Mouse (Mus musculus): ENCODE data around the gene Agpat2. TPM values are rescaled to one million over a fixed set of nuclear protein-coding genes. Genes with fewer than 3 reads are reported as not detected.

The Agpat2 gene
- polyA plus RNA-seq, 1 experiment, result 515 TPM

DNA sequence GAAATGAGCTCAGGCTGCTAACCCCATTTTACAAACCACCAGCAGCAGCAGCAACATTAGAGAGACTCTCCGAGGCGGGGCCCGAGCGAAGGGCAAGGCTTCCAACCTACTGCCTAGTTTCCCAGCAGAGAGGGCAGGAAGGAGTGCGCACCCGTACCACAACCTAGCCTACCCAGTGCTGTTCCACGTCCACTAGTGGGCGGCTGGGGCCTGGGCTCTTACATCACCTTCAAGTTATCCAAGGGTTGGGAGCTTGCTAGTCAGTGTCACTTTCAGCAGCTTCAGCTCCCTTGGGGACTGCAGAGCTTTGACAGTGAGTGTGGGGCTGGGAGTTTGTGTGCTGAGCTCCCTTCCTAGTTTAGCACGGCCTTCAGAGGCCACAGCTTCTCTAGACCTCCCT lies 32.8 kb downstream of the Agpat2 start:
- Histone ChIP-seq H3K27ac (ENCODE audit: insufficient read depth, low read depth, low read length) (no peak overlapping the region; the same call in 1 of the 2 replicates), H3K36me3 (ENCODE audit: control insufficient read depth, insufficient read depth, low read length) (no peaks in the 10 kb centered on the region), H3K4me3 (ENCODE audit: low read depth, low read length) (no peak overlapping the region), H3K27me3 (ENCODE audit: control insufficient read depth, insufficient read depth, low read length) (no peaks in the 10 kb centered on the region), H3K4me1 (ENCODE audit: control insufficient read depth, insufficient read depth, insufficient read length, low read length) (peaks cover 2% of the 10 kb centered on the region; the same call in 1 of the 2 replicates)
- 64% methylated on average over 9 of the region's 9 CpGs for WGBS
- TF ChIP-seq CTCF (IDR thresholded peaks at IDR 0.05; ENCODE audit: extremely low read depth, insufficient read length, insufficient replicate concordance, low read depth, low read length) (no peak), POLR2A (IDR thresholded peaks at IDR 0.05; ENCODE audit: low read depth, low read length) (no peak)

DNA sequence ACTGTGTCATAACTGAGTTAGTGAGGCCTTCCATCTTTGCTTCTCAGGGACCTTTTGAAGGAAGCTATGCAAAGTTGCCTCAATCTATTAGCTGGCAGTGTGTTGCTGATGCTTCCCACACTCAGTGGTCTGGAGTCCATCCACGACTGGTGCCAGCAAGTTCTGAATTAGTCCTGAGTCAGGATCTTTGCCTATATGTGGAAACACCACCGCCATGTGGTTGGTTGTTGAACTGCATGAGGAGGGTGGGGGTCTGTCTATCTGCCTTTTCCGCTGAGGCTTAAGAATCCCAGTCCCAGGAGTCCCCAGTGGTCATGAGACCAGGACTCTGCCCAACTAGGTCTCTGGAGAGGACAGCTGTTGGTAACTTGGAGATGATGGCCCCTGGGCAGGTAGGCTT lies 34.2 kb downstream of the Agpat2 start:
- no peaks in the 10 kb centered on the region for H3K36me3 ChIP-seq (ENCODE audit: control insufficient read depth, insufficient read depth, low read length)
- H3K4me1 ChIP-seq (ENCODE audit: control insufficient read depth, insufficient read depth, insufficient read length, low read length), result peaks cover 2% of the 10 kb centered on the region; the same call in 1 of the 2 replicates
- H3K27ac ChIP-seq (ENCODE audit: insufficient read depth, low read depth, low read length), result no peak overlapping the region
- no peak overlapping the region for H3K4me3 ChIP-seq (ENCODE audit: low read depth, low read length)
- H3K27me3 ChIP-seq (ENCODE audit: control insufficient read depth, insufficient read depth, low read length), result no peaks in the 10 kb centered on the region
- WGBS, result 24% methylated on average over 3 of the region's 3 CpGs
- TF ChIP-seq POLR2A (IDR thresholded peaks at IDR 0.05; ENCODE audit: low read depth, low read length) (no peak), CTCF (IDR thresholded peaks at IDR 0.05; ENCODE audit: extremely low read depth, insufficient read length, insufficient replicate concordance, low read depth, low read length) (peak; percentile 59; the same call in 1 of the 2 replicates)

DNA sequence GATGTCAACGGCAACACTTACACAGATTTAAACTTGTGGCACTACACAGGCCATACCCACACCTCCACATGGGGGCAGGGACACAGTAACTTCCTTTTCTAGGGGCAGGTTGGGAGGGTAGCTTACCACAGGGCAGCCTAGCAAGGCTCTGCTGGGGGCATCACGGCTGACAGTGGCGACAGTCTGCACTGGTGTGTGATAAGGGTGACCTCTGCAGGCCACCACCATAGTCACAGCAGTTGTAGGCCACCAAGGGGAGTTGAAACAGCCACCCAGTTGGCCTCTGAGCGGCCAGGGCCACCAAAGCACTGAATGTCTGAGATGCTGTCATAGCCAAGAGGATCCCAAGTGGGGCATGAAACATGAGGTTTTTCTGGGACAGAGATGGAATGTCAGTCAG lies 38.0 kb downstream of the Agpat2 start:
- Histone ChIP-seq H3K27me3 (ENCODE audit: control insufficient read depth, insufficient read depth, low read length) (no peaks in the 10 kb centered on the region), H3K27ac (ENCODE audit: insufficient read depth, low read depth, low read length) (no peak overlapping the region), H3K36me3 (ENCODE audit: control insufficient read depth, insufficient read depth, low read length) (no peaks in the 10 kb centered on the region), H3K4me1 (ENCODE audit: control insufficient read depth, insufficient read depth, insufficient read length, low read length) (no peaks in the 10 kb centered on the region), H3K4me3 (ENCODE audit: low read depth, low read length) (no peak overlapping the region)
- TF ChIP-seq POLR2A (IDR thresholded peaks at IDR 0.05; ENCODE audit: low read depth, low read length) (no peak), CTCF (IDR thresholded peaks at IDR 0.05; ENCODE audit: extremely low read depth, insufficient read length, insufficient replicate concordance, low read depth, low read length) (peak; percentile 67; the same call in 1 of the 2 replicates)
- WGBS, result 17% methylated on average over 4 of the region's 4 CpGs

DNA sequence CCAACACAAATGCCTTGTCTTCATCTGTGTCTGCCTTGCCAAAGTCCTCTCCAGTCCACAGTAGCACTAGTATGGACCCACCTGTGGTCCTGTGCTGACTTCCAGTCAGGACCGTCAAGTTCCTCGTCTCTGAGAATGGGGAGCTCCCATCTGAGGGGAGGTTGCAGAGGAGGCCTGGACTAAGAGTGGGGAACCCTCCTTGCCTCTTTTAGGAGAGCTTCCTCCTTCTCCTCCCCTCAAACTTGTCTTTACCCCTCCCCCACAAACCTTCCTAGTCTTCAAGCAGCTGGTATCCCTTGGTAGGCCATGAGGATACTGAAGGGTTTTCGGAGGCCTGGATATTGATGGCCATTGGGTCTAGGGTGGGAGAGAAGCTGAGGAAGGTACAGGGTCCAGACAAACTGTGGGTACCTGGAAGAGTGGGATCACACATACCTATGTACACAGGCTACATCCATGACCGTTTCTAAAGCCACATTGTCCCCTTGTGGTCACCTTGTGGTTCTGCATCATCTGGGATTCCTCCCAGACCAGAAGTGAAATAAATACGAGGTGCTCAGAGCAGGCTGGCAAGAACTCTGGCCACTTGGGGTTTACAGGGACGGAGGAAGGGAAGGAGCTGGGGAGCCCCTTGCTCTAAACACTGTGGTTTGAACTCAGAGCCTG lies 42.7 kb downstream of the Agpat2 start:
- Histone ChIP-seq H3K4me1 (ENCODE audit: control insufficient read depth, insufficient read depth, insufficient read length, low read length) (peaks cover under 1% of the 10 kb centered on the region; the same call in 1 of the 2 replicates), H3K27ac (ENCODE audit: insufficient read depth, low read depth, low read length) (no peak overlapping the region), H3K27me3 (ENCODE audit: control insufficient read depth, insufficient read depth, low read length) (no peaks in the 10 kb centered on the region), H3K4me3 (ENCODE audit: low read depth, low read length) (no peak overlapping the region), H3K36me3 (ENCODE audit: control insufficient read depth, insufficient read depth, low read length) (no peaks in the 10 kb centered on the region)
- TF ChIP-seq POLR2A (IDR thresholded peaks at IDR 0.05; ENCODE audit: low read depth, low read length) (no peak), CTCF (IDR thresholded peaks at IDR 0.05; ENCODE audit: extremely low read depth, insufficient read length, insufficient replicate concordance, low read depth, low read length) (peak; percentile 63; the same call in 1 of the 2 replicates)
- 41% methylated on average over 6 of the region's 6 CpGs for WGBS

DNA sequence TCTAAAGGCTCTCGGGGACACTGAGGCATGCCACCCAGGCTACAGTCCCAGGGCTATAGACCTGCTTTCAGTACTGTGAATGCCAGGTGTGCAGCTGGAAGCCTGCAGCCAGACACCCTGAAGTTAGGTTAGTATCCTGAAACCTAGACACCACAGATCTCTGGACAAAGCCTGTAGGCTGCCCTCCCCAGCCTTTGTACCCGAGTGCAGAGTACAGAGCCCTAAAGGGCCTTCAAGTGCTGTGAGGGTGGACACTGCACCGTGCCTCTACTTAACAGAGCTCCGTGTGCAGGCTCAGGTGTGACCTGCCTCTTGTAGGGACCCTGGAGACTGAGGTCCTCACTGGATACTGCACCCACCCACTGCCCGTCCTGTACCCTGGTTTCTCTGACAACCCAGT lies 43.7 kb downstream of the Agpat2 start:
- Histone ChIP-seq H3K4me3 (ENCODE audit: low read depth, low read length) (no peak overlapping the region), H3K27ac (ENCODE audit: insufficient read depth, low read depth, low read length) (no peak overlapping the region), H3K4me1 (ENCODE audit: control insufficient read depth, insufficient read depth, insufficient read length, low read length) (peaks cover 4% of the 10 kb centered on the region), H3K27me3 (ENCODE audit: control insufficient read depth, insufficient read depth, low read length) (no peaks in the 10 kb centered on the region), H3K36me3 (ENCODE audit: control insufficient read depth, insufficient read depth, low read length) (no peaks in the 10 kb centered on the region)
- 75% methylated on average over 5 of the region's 5 CpGs for WGBS
- TF ChIP-seq CTCF (IDR thresholded peaks at IDR 0.05; ENCODE audit: extremely low read depth, insufficient read length, insufficient replicate concordance, low read depth, low read length) (no peak), POLR2A (IDR thresholded peaks at IDR 0.05; ENCODE audit: low read depth, low read length) (no peak)

DNA sequence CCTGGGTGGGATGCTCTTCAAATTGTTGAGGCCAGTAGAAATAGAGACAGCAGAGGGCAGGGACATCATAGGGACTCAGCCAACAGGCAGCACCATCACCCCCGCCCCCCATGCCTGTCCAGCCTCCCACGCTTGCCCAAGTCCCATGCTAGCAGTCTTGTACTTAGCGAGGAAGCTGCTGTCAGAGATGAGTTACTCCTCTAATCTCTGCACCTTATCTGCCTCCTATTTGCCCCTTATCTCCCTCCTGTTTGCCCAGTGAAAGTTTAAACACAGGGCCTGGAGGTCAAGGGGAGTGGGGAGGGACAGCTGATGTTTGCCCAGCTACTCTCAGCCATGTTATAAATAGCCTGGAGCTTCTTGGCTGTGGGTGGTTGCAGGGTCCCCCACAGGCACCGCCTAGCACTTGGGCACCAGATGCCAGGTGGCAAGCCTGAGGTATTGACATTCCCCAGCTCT lies 47.7 kb downstream of the Agpat2 start:
- H3K4me1 ChIP-seq (ENCODE audit: control insufficient read depth, insufficient read depth, insufficient read length, low read length), result peaks cover 12% of the 10 kb centered on the region
- H3K36me3 ChIP-seq (ENCODE audit: control insufficient read depth, insufficient read depth, low read length), result no peaks in the 10 kb centered on the region
- 34% methylated on average over 4 of the region's 4 CpGs for WGBS
- no peaks in the 10 kb centered on the region for H3K27me3 ChIP-seq (ENCODE audit: control insufficient read depth, insufficient read depth, low read length)
- TF ChIP-seq POLR2A (IDR thresholded peaks at IDR 0.05; ENCODE audit: low read depth, low read length), result no peak
- TF ChIP-seq CTCF (IDR thresholded peaks at IDR 0.05; ENCODE audit: extremely low read depth, insufficient read length, insufficient replicate concordance, low read depth, low read length), result no peak
- no peak overlapping the region for H3K4me3 ChIP-seq (ENCODE audit: low read depth, low read length)
- no peak overlapping the region for H3K27ac ChIP-seq (ENCODE audit: insufficient read depth, low read depth, low read length)

DNA sequence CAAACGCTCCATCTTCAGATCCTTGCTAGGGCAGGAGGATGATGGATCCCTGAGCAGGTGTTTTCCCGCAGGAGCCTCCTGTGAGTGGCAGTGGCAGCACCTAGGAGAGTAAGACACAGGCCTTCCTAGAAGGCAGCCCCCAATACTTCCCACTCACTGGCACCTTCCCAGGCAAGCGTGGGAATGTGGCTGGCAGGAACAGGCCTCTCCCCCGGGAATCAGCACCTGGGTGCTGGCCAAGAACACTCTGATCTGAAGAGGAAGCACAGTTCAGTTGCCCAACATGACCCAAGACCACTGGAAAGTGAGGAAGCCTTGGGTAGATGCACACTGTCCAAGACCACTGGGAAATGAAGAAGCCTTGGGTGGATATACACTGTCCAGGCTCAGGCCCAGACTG lies 49.1 kb downstream of the Agpat2 start:
- Histone ChIP-seq H3K36me3 (ENCODE audit: control insufficient read depth, insufficient read depth, low read length) (no peaks in the 10 kb centered on the region), H3K4me1 (ENCODE audit: control insufficient read depth, insufficient read depth, insufficient read length, low read length) (peaks cover 19% of the 10 kb centered on the region), H3K27me3 (ENCODE audit: control insufficient read depth, insufficient read depth, low read length) (no peaks in the 10 kb centered on the region), H3K27ac (ENCODE audit: insufficient read depth, low read depth, low read length) (no peak overlapping the region), H3K4me3 (ENCODE audit: low read depth, low read length) (no peak overlapping the region)
- 44% methylated on average over 4 of the region's 4 CpGs for WGBS
- no peak for TF ChIP-seq CTCF (IDR thresholded peaks at IDR 0.05; ENCODE audit: extremely low read depth, insufficient read length, insufficient replicate concordance, low read depth, low read length)
- no peak for TF ChIP-seq POLR2A (IDR thresholded peaks at IDR 0.05; ENCODE audit: low read depth, low read length)
